Mouse (Mus musculus): ENCODE data around the gene Glce.

GRCm38 (mm10) chr9:62091604-62092003 is 30.9 kb downstream of the Glce start:
- TF ChIP-seq CTCF (IDR thresholded peaks at IDR 0.05; ENCODE audit: low read depth) (no peak), EP300 (IDR thresholded peaks at IDR 0.05; ENCODE audit: low read depth) (no peak)

Data from liver, postnatal 0 days (tissue).